Mouse (Mus musculus) spleen, adult 2 months (tissue): ENCODE measurements around the gene Ankrd12.

Source experiments
- CTCF ChIP-seq: fragments of 200-500 bp; IDR thresholded peaks from 2 replicates; pipeline ENCODE4 v1.5.1; 2011; ENCODE audit warnings: mild to moderate bottlenecking, inconsistent platforms; ENCODE audit not compliant: insufficient read depth, insufficient read length, insufficient replicate concordance; ENCODE audit errors: extremely low read depth
- POLR2A ChIP-seq: fragments of 200-500 bp; IDR thresholded peaks from 2 replicates; pipeline ENCODE4 v1.6.1; 2011; ENCODE audit warnings: low read depth, low read length, inconsistent platforms

- TF ChIP-seq CTCF: no peak
- TF ChIP-seq POLR2A: no peak
Measured at GRCm38 (mm10) chr17:66053349-66053748, 23.5 kb downstream of the Ankrd12 start.
